Mouse (Mus musculus) thymus, adult 2 months (tissue): ENCODE results near the gene Prex1. TPM values are rescaled to one million over a fixed set of nuclear protein-coding genes. Genes with fewer than 3 reads are reported as not detected.

Experiments
- DNase-seq: peaks from one replicate; pipeline ENCODE4 v3.0.0; 2021
- H3K27ac ChIP-seq: fragments of 200-500 bp; 2 replicates; pipeline ENCODE4 v1.5.1; 2012; ENCODE audit warnings: low read length, control low read depth; ENCODE audit not compliant: control insufficient read depth, insufficient read depth
- H3K27me3 ChIP-seq: fragments of 200-500 bp; 2 replicates; pipeline ENCODE4 v1.6.1; 2012; ENCODE audit warnings: mild to moderate bottlenecking, low read length, moderate library complexity, mixed read lengths; ENCODE audit not compliant: control insufficient read depth, insufficient read depth
- H3K36me3 ChIP-seq: fragments of 200-500 bp; 2 replicates; pipeline ENCODE4 v1.6.1; 2012; ENCODE audit warnings: mild to moderate bottlenecking, low read length, moderate library complexity; ENCODE audit not compliant: control insufficient read depth, insufficient read depth
- H3K4me1 ChIP-seq: fragments of 200-500 bp; replicated peaks from 2 replicates; pipeline ENCODE4 v1.6.1; 2012; ENCODE audit warnings: low read length; ENCODE audit not compliant: control insufficient read depth, insufficient read depth
- H3K4me3 ChIP-seq: fragments of 200-500 bp; 2 replicates; pipeline ENCODE4 v1.5.1; 2012; ENCODE audit warnings: mild to moderate bottlenecking, low read length, control low read depth, moderate library complexity; ENCODE audit not compliant: control insufficient read depth, insufficient read depth
- CTCF ChIP-seq: fragments of 200-500 bp; IDR thresholded peaks from 2 replicates; pipeline ENCODE4 v1.5.1; 2012; ENCODE audit warnings: mild to moderate bottlenecking, control low read depth, low read length, moderate library complexity, borderline replicate concordance; ENCODE audit not compliant: control insufficient read depth, poor library complexity, insufficient read depth; ENCODE audit errors: extremely low read depth
- POLR2A ChIP-seq: fragments of 200-500 bp; IDR thresholded peaks from 2 replicates; pipeline ENCODE4 v1.6.1; 2012; ENCODE audit warnings: mild to moderate bottlenecking, low read length, control low read depth, moderate library complexity; ENCODE audit not compliant: control insufficient read depth, poor library complexity, insufficient read depth; ENCODE audit errors: extremely low read depth
- WGBS: fragments of 180-500 bp; shearing (Covaris S2); methylation state at CpG from one replicate; pipeline ENCODE4 v1.1.7; 2018; 5-methylcytosine and 5-hydroxymethylcytosine counted together
- polyA plus RNA-seq: library from polyadenylated mRNA; depleted of rRNA; stranded (reverse); fragments of >200 nt; gene quantifications from 2 replicates; pipeline ENCODE4 v1.2.3, GENCODE M21; 2012

Gene Prex1
- polyA plus RNA-seq, 1 experiment, result 264 TPM

GRCm38 (mm10) chr2:166551831-166552498 lies 161.7 kb downstream of the Prex1 start:
- DNase-seq, result no peak

DNA sequence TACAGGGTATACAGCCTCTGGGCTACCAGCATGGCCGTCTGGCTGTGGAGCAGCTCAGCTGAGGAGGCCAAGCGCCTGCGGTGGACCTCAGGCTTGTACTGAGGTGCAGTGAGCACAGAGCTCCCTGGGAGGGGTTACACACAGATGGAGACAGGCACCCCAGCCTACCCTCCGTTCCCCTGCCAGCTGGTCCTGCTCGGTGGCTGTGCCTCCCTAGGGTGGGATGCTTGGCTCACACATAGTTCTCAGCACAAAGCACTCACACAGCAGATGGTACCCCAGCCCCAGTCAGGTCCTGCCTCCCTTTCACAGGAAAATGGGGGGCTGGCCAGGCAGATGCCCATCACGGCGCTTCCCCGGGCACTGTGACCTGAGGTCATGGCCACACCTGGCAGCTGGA lies 163.8 kb downstream of the Prex1 start:
- Histone ChIP-seq H3K27ac (peak overlapping the region; percentile 58), H3K4me1 (peaks cover 82% of the 10 kb centered on the region), H3K4me3 (no peak overlapping the region), H3K36me3 (no peaks in the 10 kb centered on the region), H3K27me3 (no peaks in the 10 kb centered on the region)
- no peak for TF ChIP-seq CTCF
- 0 out of 2 replicates have a peak, but pooled peaks have one; percentile 19 for TF ChIP-seq POLR2A
- peak; percentile 40 for DNase-seq
- 19% methylated on average over 8 of the region's 8 CpGs for WGBS

More at GRCm38 (mm10) chr2:166551831-166552498, 161.7 kb downstream of the Prex1 start:
- no peak for TF ChIP-seq CTCF
- no peak for TF ChIP-seq POLR2A
- no peak overlapping the region for H3K4me3 ChIP-seq
- H3K27me3 ChIP-seq, result no peaks in the 10 kb centered on the region
- 95% methylated on average over 15 of the region's 15 CpGs for WGBS
- no peaks in the 10 kb centered on the region for H3K36me3 ChIP-seq
- H3K4me1 ChIP-seq, result peaks cover 62% of the 10 kb centered on the region
- no peak overlapping the region for H3K27ac ChIP-seq

- peak overlapping the region; percentile 2 for H3K4me3 ChIP-seq
- no peaks in the 10 kb centered on the region for H3K27me3 ChIP-seq
- TF ChIP-seq CTCF, result no peak
- no peak for TF ChIP-seq POLR2A
- H3K36me3 ChIP-seq, result no peaks in the 10 kb centered on the region
- H3K27ac ChIP-seq, result peak overlapping the region; percentile 58
- WGBS, result 4% methylated on average over 5 of the region's 5 CpGs
- DNase-seq, result peak; percentile 70
- peaks cover 87% of the 10 kb centered on the region for H3K4me1 ChIP-seq
Observed at GRCm38 (mm10) chr2:166549069-166549468, 164.6 kb downstream of the Prex1 start.

DNA sequence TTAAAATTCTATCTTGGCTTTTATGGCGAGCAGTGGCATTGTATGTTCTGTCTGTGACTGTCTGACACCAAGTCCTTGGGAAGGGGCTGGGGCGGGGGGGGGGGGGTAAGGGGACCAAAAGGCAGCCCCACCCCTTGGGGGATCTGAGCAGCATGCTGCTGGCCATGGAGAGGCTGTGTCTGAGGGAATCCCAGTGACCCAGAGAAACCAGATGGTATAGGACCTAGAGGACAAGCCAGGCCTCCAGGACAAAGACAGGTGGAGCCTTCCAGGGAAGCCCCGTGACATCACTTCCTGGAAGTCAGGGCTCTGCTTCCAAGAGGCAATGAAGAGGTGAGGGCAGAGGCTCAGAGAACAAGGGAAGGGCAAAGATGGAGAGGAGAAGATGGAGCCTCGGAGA lies 168.1 kb downstream of the Prex1 start:
- H3K27me3 ChIP-seq, result no peaks in the 10 kb centered on the region
- no peak for TF ChIP-seq CTCF
- TF ChIP-seq POLR2A, result no peak
- DNase-seq, result no peak
- no peaks in the 10 kb centered on the region for H3K36me3 ChIP-seq
- H3K4me3 ChIP-seq, result no peak overlapping the region
- H3K4me1 ChIP-seq, result peaks cover 86% of the 10 kb centered on the region
- 87% methylated on average over 4 of the region's 4 CpGs for WGBS
- H3K27ac ChIP-seq, result no peak overlapping the region

GRCm38 (mm10) chr2:166544575-166545251 lies 168.9 kb downstream of the Prex1 start:
- DNase-seq, result no peak
- TF ChIP-seq CTCF, result no peak
- no peak for TF ChIP-seq POLR2A
- Histone ChIP-seq H3K4me1 (peaks cover 82% of the 10 kb centered on the region), H3K27ac (no peak overlapping the region), H3K36me3 (no peaks in the 10 kb centered on the region), H3K4me3 (no peak overlapping the region), H3K27me3 (no peaks in the 10 kb centered on the region)
- 48% methylated on average over 7 of the region's 7 CpGs for WGBS

DNA sequence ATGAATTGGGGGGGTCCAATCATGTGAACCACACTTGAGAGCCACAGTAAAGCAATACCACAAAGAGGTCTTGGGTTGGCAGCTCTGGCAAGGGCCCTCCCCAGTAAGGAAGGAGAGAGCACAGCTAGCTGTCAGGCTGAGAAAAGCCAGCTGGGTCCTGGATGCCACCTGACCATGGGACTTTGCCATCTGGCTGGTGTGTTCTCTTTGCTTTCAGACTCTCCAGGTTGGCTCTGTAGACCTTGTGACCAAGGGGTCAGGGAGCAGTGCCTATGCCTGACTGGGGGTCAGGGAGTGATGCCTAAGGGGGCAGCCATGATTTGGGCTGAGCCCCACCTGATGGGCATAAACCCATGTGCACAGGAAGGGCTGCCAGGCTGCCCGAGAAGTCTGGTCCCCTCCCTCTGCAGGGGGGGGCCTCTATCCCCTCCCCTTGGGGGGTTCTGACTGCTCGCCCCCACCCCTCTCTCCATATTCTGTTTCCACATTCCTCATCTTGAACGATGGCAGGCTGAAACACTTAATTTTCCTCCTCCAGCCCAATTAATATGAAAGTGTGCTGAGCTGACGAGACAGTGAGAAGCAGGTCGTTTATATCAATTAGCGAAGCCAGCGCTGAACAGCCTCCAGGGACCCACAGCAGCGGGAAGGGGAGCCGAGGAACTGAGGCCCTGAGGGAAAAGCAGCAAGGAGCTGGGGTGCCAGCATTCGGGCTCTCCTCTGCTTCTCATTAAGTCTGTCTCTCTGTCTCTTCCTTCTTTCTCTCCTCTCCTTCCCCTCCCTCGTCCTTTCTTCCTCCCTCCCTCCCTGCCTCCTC lies 172.3 kb downstream of the Prex1 start:
- Histone ChIP-seq H3K27ac (no peak overlapping the region), H3K4me3 (no peak overlapping the region), H3K36me3 (no peaks in the 10 kb centered on the region), H3K4me1 (peaks cover 67% of the 10 kb centered on the region), H3K27me3 (no peaks in the 10 kb centered on the region)
- TF ChIP-seq POLR2A, result no peak
- TF ChIP-seq CTCF, result no peak
- no peak for DNase-seq
- WGBS, result 72% methylated on average over 11 of the region's 11 CpGs
